Mouse (Mus musculus) spleen, adult 2 months (tissue): ENCODE results near the gene Gm43738.

ENCODE experiments used
- CTCF ChIP-seq: fragments of 200-500 bp; IDR thresholded peaks from 2 replicates; pipeline ENCODE4 v1.5.1; 2011; ENCODE audit warnings: mild to moderate bottlenecking, inconsistent platforms; ENCODE audit not compliant: insufficient read depth, insufficient read length, insufficient replicate concordance; ENCODE audit errors: extremely low read depth
- POLR2A ChIP-seq: fragments of 200-500 bp; IDR thresholded peaks from 2 replicates; pipeline ENCODE4 v1.6.1; 2011; ENCODE audit warnings: low read depth, low read length, inconsistent platforms

GRCm38 (mm10) chr3:89101459-89101811, 536 bp upstream of the Gm43738 start:
- TF ChIP-seq POLR2A = no peak
- TF ChIP-seq CTCF = no peak
